Mouse (Mus musculus): ENCODE measurements around the gene Cfap61. TPM values are rescaled to one million over a fixed set of nuclear protein-coding genes. Genes with fewer than 3 reads are reported as not detected.

Cfap61 gene
- 7.6 TPM for polyA plus RNA-seq (2015; fragmentation: Illumina TruSeq; extraction: RNeasy Lipid Tissue Mini Kit (QIAGEN cat#74804); ENCODE audit: low read depth, low replicate concordance)

GRCm38 (mm10) chr2:145934339-145935231 is at the start of gene Cfap61, which contains the start of gene Crnkl1:
Gene Cfap61 (plus strand): TSS chr2:145934784.
Gene Crnkl1 (minus strand): TSS chr2:145935014.

DNA sequence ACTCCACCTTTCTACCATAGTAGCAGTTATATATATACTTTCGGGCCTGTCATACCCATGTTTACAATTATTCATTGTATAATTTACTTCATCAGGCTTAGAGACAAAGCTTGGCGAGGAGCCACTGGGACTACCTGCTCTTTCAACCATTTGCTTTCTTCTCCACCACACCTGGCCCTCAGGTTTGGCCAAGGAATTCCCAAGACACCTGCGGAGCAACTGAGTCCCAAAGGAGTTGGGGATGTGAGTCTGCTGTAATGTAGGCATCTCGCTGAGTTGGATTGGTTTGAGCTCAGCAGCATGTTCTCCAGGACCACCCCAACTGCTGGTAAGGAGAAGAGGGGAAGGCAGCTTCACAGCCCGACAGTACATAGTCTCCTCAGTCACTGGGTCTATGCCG is 32.7 kb upstream of the Cfap61 start, which contains the start of gene Naa20:
Naa20 (plus strand) TSS at position 239 of the 400 bp plus-strand sequence.

DNA sequence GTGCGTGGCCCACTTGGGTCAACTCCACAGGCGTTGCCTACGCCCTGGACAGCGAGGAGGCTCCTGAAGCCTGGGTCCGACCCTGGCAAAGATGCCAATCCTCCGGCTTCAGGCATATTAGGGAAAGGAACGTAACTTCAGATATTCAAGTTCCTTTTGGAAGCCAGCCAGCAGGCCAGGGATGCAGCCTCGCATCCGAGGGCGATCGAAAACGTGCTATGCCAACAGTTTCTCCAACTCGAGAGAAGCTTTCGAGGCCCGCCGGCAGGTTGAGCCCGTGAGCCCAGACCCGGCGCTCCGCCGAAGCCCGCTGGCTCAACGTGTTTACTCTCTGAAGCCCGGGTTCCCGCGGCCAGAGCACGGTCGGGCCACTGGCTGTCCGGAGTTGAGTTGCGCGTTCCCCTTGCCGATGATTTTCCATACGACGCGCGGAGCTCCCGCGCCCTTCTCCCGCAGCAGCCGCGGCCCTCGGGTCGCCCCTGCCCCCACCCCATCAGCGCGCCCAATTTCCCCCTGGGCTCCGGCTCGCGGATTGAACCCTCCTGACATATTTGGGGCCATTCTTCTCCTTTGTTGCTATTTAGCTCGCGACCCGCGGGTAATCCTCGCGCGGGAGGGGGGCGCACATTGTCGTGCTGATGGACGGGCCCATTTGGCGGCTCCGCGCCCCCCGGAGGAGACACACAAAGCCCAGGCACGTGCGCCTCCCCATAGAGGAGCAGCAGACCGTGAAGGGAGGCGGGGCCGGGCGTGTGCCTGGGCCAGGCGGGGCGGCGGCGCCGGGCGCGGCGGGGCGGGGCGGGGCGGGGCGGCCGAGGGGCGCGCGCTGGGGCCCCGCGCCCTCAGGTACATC is 286.7 kb downstream of the Cfap61 start, which contains the start of gene Insm1:
Insm1 (plus strand) TSS at position 846 of the 853 bp plus-strand sequence.

Other genes with a start within 250 kb of the Cfap61 start
- gene Naa20, start 32.7 kb upstream of the Cfap61 start, polyA plus RNA-seq (2015; fragmentation: Illumina TruSeq; extraction: RNeasy Lipid Tissue Mini Kit (QIAGEN cat#74804); ENCODE audit: low read depth, low replicate concordance): 139 TPM
- gene Crnkl1, start 230 bp downstream of the Cfap61 start, polyA plus RNA-seq (2015; fragmentation: Illumina TruSeq; extraction: RNeasy Lipid Tissue Mini Kit (QIAGEN cat#74804); ENCODE audit: low read depth, low replicate concordance): 13.2 TPM

Data from brain, adult 10 weeks (tissue).